9 mouse cellular contexts compared by ENCODE assay signal in the genomic region with DNA sequence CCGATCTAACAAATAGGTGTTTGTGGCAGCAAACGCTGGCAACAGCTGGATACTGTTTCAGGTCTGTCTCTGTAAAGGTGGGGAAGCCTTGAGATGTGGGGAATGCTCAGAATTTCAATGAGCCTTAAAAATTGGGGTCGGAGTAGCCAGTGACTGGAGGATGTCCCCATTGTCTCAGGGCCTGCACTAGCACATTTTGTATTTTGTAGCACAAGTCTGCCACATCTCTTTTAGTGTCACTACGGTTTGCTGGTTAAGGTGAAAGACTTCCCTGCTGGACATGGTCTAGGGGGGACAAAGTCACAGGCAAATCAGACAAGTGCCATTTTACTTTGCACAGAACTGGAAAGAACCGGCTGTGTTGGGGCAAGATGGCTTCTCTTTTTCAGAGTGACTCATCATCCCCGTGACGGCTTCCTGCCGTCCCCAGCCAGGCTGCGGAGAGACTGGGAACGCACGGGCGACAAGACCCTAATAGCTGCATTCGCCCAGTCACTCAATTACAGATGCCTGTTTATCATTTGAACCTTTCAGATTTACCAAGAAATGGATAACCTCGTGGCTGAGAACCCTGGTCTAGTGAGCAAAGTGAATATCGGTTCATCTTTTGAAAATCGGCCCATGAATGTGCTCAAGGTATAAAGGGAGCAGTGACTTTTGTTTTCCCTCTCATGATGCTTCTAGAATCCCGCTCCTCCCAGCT. TPM values are rescaled to one million over a fixed set of nuclear protein-coding genes. Genes with fewer than 3 reads are reported as not detected.
DNase-seq lines count a peak whose midpoint lies in the region; ATAC-seq and TF ChIP-seq lines count a peak whose summit lies in the region.
"Had no signal": no experiment of that assay in that cellular context is flagged by ENCODE, and none has a peak within 500 bp of the region (broad histone marks: within the 10 kb centered on the region; RNA-seq: fewer than 3 reads in every experiment).

No protein-coding gene starts in this region.

- no peak for TF ChIP-seq CTCF in E14TG2a.4 (conservative IDR thresholded peaks at IDR 0.05; ENCODE audit: low read length)

- 14% methylated on average over 17 of the region's 17 CpGs for WGBS in heart, embryonic 10.5 days
- WGBS in heart, embryonic 14.5 days = 16% methylated on average over 17 of the region's 17 CpGs
- 14% methylated on average over 17 of the region's 17 CpGs for WGBS in liver, embryonic 12.5 days (ENCODE audit: insufficient replicate concordance)

- H3K4me1 ChIP-seq in heart, embryonic 10.5 days = peaks cover 74% of the 10 kb centered on the region
- peaks cover 59% of the 10 kb centered on the region for H3K4me1 ChIP-seq in E14TG2a.4 (replicated peaks; ENCODE audit: low read depth, low read length)
- H3K4me1 ChIP-seq in heart, embryonic 14.5 days (ENCODE audit: control insufficient read depth in 2 of 2, insufficient read depth in 2 of 2, low read length in 2 of 2) = peaks cover 41 to 67% of the 10 kb centered on the region in 2 experiments
- peaks cover 11% of the 10 kb centered on the region; the same call in 1 of the 2 replicates for H3K4me1 ChIP-seq in liver, embryonic 12.5 days

- no peaks in the 10 kb centered on the region for H3K27me3 ChIP-seq in heart, embryonic 10.5 days (ENCODE audit: insufficient read depth, poor library complexity, severe bottlenecking)
- H3K27me3 ChIP-seq in E14TG2a.4 (ENCODE audit: insufficient read depth, low read length) = peaks cover 61% of the 10 kb centered on the region
- no peaks in the 10 kb centered on the region for H3K27me3 ChIP-seq in heart, embryonic 14.5 days (ENCODE audit: control insufficient read depth, insufficient read depth, low read length)
- peaks cover 83% of the 10 kb centered on the region for H3K27me3 ChIP-seq in liver, embryonic 12.5 days (replicated peaks)
- H3K27me3 ChIP-seq: Patski had no signal

- DNase-seq in heart, embryonic 10.5 days (ENCODE audit: low spot score) = no peak
- no peak for DNase-seq in heart, adult 8-10 months (ENCODE audit: low spot score)
- DNase-seq in cerebellum, adult 9-11 months = peak; percentile 40
- peak; percentile 43 for DNase-seq in naive thymus-derived CD4-positive, alpha-beta T cell, adult 2 months (ENCODE audit: low read depth)
- no peak for DNase-seq in spleen, postnatal 10 days (ENCODE audit: low spot score in 2 of 2)

- 0 out of 2 replicates have a peak, but pooled peaks cover 3% of the 10 kb centered on the region for H3K36me3 ChIP-seq in heart, embryonic 10.5 days
- no peaks in the 10 kb centered on the region for H3K36me3 ChIP-seq in E14TG2a.4 (ENCODE audit: insufficient read depth, low read length)
- no peaks in the 10 kb centered on the region for H3K36me3 ChIP-seq in heart, embryonic 14.5 days (ENCODE audit: control insufficient read depth, insufficient read depth, low read length)
- no peaks in the 10 kb centered on the region for H3K36me3 ChIP-seq in liver, embryonic 12.5 days

- no peak for ATAC-seq in heart, embryonic 14.5 days (ENCODE audit: insufficient number of reproducible peaks, insufficient read depth, low FRiP score, low read depth)
- no peak for ATAC-seq in liver, embryonic 12.5 days
- ATAC-seq: Patski had no signal

- H3K9me3 ChIP-seq in heart, embryonic 10.5 days = no peaks in the 10 kb centered on the region
- H3K9me3 ChIP-seq in E14TG2a.4 (ENCODE audit: low read length) = no peaks in the 10 kb centered on the region
- H3K9me3 ChIP-seq in heart, embryonic 14.5 days (ENCODE audit: control insufficient read depth, low read length) = no peaks in the 10 kb centered on the region
- no peaks in the 10 kb centered on the region for H3K9me3 ChIP-seq in liver, embryonic 12.5 days (replicated peaks)

- H3K27ac ChIP-seq in heart, embryonic 10.5 days = peak overlapping the region; percentile 88
- H3K27ac ChIP-seq in heart, embryonic 14.5 days (replicated peaks in 1 of 2; ENCODE audit: control insufficient read depth in 1 of 2, insufficient read depth in 1 of 2, low read depth in 2 of 2, low read length in 2 of 2) = peak overlapping the region; percentile 80 to 90
- H3K27ac ChIP-seq in liver, embryonic 12.5 days = peak overlapping the region; percentile 27; the same call in 1 of the 2 replicates

- peak overlapping the region; percentile 62 for H3K4me2 ChIP-seq in heart, embryonic 14.5 days (ENCODE audit: low read length)
- peak overlapping the region; percentile 52 for H3K4me2 ChIP-seq in liver, embryonic 12.5 days

- H3K4me3 ChIP-seq in heart, embryonic 10.5 days = peak overlapping the region; percentile 33
- peak overlapping the region; percentile 35 for H3K4me3 ChIP-seq in E14TG2a.4 (replicated peaks; ENCODE audit: low read length)
- peak overlapping the region in 1 of 2 experiments; percentile 22; a peak in 2 of 4 replicates for H3K4me3 ChIP-seq in heart, embryonic 14.5 days (ENCODE audit: control insufficient read depth in 1 of 2, insufficient read depth in 1 of 2, low read depth in 1 of 2, low read length in 2 of 2)
- H3K4me3 ChIP-seq in liver, embryonic 12.5 days = 0 out of 2 replicates have a peak overlapping the region, but pooled peaks have one; percentile 17

- peak overlapping the region; percentile 59 for H3K9ac ChIP-seq in heart, embryonic 14.5 days (ENCODE audit: low read length)
- H3K9ac ChIP-seq in liver, embryonic 12.5 days = no peak overlapping the region

RNA-seq across cellular contexts. Expression of gene Cpa2, which starts 5.3 kb away (rescaled TPM):
- 17.8 and 29.1 TPM in 2 replicates for polyA plus RNA-seq in heart, embryonic 10.5 days (2016; fragmentation: Nextera tagmentation; extraction: Ambion mirVana)
- total RNA-seq in heart, adult 8-10 months (2022) = under 1 TPM in 1 of 4 experiments, not detected in 3; 0.31 TPM
- 2.2 and 4.8 TPM in 2 replicates for polyA plus RNA-seq in heart, embryonic 14.5 days (2014; fragmentation: Nextera tagmentation; extraction: Ambion mirVana)
- 0.77 and 1.2 TPM in 2 replicates for polyA plus RNA-seq in liver, embryonic 12.5 days (2016; fragmentation: Nextera tagmentation; extraction: Ambion mirVana)
- polyA plus RNA-seq: Patski had no signal

RNA-seq across cellular contexts. Expression of gene Cpa4, which starts 21.4 kb away (rescaled TPM):
- 1.2 and 1.7 TPM in 2 replicates for polyA plus RNA-seq in heart, embryonic 10.5 days (2016; fragmentation: Nextera tagmentation; extraction: Ambion mirVana)
- total RNA-seq in heart, adult 8-10 months (2022) = not detected
- polyA plus RNA-seq in heart, embryonic 14.5 days (2014; fragmentation: Nextera tagmentation; extraction: Ambion mirVana) = 2.5 TPM in 2 replicates
- 0.12 and 0.35 TPM in 2 replicates for polyA plus RNA-seq in liver, embryonic 12.5 days (2016; fragmentation: Nextera tagmentation; extraction: Ambion mirVana)
- polyA plus RNA-seq: Patski had no signal

RNA-seq across cellular contexts. Expression of gene Ssmem1, which starts 37.1 kb away (rescaled TPM):
- 0.16 TPM in 1 of 2 replicates, not detected in the other for polyA plus RNA-seq in heart, embryonic 10.5 days (2016; fragmentation: Nextera tagmentation; extraction: Ambion mirVana)
- total RNA-seq in heart, adult 8-10 months (2022) = under 1 TPM in 1 of 4 experiments, not detected in 3; 0.40 TPM
- polyA plus RNA-seq in heart, embryonic 14.5 days (2014; fragmentation: Nextera tagmentation; extraction: Ambion mirVana) = not detected in 2 replicates
- 0.14 and 0.23 TPM in 2 replicates for polyA plus RNA-seq in liver, embryonic 12.5 days (2016; fragmentation: Nextera tagmentation; extraction: Ambion mirVana)

RNA-seq across cellular contexts. Expression of gene Tmem209, which starts 37.1 kb away (rescaled TPM):
- polyA plus RNA-seq in heart, embryonic 10.5 days (2016; fragmentation: Nextera tagmentation; extraction: Ambion mirVana) = 38.2 and 41.1 TPM in 2 replicates
- 10 to 100 TPM in 2 of 4 experiments, 1 to 10 TPM in 2; 7.3 to 12.4 (median 9.5) TPM for total RNA-seq in heart, adult 8-10 months (2022)
- 25.4 and 26.3 TPM in 2 replicates for polyA plus RNA-seq in heart, embryonic 14.5 days (2014; fragmentation: Nextera tagmentation; extraction: Ambion mirVana)
- 29.2 and 30.9 TPM in 2 replicates for polyA plus RNA-seq in liver, embryonic 12.5 days (2016; fragmentation: Nextera tagmentation; extraction: Ambion mirVana)

Comparison
In these comparisons a context has a peak if more than half of its experiments do, and no peak if none do; other contexts are left out.
1. DNase-seq: peak in cerebellum, adult 9-11 months (single experiment) and naive thymus-derived CD4-positive, alpha-beta T cell, adult 2 months (single experiment); none in heart, embryonic 10.5 days (single experiment), heart, adult 8-10 months (single experiment) and spleen, postnatal 10 days (0 of 2).
2. H3K27ac ChIP-seq: peak in every context shown above with its lines; median percentile 88 in heart, embryonic 10.5 days; 85 in heart, embryonic 14.5 days; 27 in liver, embryonic 12.5 days.